Mouse (Mus musculus) frontal cortex, postnatal 14 days (tissue): ENCODE measurements at regions not wholly inside any gene's neighbourhood (a gene's known extent, or its start where the extent isn't known, plus 50 kb on each side); places are given as distances from the start of the nearest gene placed in this dataset.

Source experiments
- DNase-seq, 2 experiments: peaks; one replicate each; pipeline ENCODE4 v3.0.0; 2022; ENCODE audit warnings: low spot score in 2 of 2

DNA sequence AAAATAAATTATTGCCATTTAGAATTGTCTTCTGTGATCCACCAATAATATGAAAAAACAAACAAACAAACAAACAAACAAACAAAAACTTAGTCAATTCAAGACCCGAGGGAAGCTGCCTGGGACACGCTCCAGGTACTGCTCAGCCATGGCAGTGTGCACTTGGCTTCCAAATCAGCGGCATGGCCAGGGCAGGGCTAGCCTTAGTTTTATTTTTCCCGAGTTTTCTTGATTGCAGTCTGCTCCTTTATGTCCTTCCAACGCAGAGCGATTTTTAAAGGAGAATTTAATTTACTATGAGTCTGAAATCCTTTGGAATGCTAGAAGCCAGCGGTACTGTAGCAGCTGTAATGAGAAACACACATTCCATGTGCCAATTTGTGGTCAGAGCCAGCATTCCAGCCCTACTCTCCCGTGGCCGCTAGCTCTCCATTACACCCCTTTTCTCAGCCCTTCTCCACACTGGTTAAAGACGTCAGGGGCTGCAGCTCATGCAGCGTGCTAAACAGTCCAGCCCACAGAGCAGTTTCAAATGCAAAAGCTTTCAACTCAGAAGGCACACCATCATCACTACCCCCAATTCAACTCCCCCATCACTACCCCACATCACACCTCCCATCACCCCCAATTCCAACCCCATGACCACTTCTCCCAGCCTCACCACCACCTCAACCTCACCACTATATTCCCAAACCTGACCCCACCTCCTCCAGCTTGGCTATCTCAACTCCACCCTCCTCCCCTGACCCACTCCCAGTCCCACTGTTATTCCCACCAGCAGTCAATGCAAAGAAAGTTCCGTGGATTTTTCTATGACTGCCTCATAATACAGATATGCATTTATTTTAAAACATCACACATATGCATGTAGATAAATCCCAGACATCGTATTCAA is 187.9 kb upstream of the Gas1 start:
- DNase-seq, result no peak

DNA sequence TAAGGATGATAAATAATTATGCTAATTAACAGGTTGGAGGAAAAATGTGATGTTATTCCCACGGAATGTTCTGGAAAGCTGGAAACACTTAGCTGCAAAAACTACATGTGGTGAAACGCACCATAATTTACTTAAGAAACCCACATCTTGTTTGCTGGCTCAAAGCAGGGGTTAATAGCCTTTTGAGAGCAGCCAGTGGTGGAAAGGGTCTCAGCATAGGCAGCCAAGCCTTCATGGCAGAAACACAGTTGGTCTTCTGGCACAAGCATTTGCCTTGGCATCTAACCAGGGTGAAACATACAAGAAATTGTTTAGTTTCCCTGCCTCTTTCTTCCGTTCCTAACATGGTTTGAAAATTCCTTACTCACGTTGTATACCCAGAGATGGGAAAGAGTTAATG is 192.1 kb upstream of the Gas1 start:
- no peak for DNase-seq

DNA sequence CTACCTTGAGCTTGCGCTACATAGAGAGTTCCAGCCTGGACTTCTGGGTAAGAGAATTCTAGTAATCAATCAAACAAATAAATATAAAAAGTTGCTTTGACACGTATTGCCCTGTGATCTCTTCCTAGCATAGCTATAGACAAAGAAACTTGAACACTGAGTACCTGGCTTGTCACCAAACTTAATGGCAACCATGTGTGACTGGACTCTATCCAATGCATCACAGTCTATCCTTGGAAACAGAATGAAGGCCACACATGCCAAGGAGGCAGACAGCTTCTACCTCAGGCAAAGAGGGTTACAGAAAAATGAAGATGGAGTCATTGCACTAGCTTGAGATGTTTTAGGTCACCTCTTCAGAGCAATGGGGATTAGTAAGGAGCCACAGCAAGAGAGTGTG is 194.5 kb upstream of the Gas1 start:
- DNase-seq, result no peak

DNA sequence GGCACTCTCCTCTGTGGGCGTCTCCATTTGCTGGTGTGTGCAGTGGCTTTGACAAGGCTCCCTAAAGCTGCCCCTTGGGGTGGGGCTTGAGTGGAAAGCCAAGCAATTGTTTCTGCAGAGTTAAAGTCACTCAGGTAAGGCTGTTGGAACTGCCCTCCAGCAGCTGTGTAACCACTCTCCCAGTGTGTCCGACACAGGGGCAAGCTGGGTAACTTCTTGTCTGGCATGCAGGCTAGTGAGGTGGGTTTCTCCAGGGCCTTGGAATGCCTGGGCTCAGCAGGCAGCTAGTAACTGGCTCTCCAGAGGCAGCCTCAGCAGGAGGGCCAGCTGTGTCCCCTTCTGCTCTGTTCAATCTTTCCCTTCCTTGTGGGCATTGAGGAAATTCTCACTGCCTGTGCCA is 199.5 kb upstream of the Gas1 start:
- DNase-seq, result no peak

DNA sequence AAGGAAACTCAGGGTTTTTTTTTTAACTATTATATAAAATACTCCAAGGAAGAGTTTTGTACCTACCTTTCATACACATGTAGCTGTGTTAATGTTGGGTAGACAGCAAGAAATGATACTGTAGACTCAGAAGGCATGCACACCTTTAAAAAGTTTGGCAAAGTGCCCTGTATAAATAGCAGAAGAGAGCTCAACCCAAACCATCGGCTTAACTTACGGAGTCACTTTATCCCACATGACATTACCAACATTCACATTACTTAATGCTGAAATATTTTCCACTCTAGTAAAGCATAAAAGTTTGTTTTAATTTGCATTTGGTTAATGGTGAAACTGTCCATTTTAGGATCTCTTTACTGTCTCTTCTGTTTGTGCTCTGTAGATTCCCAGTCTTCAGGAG is 205.7 kb upstream of the Gas1 start:
- no peak for DNase-seq

DNA sequence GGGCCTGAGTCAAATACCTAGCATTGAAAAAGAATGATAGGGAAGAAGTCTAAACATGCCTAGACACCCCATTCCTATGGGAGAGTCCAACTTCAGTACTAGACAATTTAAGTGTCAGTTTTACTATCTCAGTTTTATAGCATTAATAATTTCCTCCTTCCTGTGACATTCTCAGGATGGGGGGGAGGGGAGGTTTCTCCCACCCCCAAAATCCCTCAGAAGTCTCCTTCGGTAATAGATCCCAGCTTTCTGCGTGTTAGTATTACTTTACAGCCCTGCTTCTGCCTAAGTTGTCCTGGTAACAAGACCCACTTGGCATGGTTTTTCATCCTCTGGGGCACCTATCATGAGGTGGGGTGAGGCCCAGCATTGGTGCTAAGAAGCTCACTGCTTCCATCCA is 202.9 kb upstream of the Dapk1 start:
- DNase-seq, result no peak

DNA sequence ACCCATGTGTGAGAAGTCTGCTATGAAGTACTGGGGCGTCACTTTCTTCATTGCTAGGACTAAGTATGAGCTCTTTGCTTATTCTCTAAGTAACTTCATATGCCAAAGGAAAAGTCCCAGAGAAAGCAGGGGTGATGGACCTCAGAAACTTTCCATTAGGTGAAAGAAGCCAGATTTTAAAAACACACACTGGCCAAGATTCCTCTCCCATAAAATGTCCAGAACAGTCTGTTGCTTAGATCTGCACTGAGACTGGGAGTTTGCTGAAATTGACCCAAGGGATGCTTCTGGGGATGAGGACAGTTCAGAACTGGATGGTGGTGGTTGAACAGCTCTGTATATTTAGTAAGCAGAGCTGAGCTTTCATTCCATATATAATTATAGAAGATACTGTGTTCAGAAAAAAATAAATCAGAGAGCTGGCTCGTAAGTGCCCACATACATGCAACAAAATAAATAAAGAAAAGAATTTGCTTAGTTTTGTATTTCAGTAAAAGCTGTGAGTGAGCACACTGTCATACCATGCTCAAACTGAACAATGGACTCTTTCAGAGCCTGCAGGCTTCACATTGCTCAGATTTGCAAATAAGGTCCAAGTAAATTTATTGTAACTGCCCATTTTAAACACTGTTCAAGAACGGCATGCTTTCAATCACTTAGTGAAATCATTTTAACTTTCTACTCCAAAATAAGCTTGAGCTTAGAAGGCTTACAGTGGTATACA is 200.8 kb upstream of the Dapk1 start:
- no peak for DNase-seq

DNA sequence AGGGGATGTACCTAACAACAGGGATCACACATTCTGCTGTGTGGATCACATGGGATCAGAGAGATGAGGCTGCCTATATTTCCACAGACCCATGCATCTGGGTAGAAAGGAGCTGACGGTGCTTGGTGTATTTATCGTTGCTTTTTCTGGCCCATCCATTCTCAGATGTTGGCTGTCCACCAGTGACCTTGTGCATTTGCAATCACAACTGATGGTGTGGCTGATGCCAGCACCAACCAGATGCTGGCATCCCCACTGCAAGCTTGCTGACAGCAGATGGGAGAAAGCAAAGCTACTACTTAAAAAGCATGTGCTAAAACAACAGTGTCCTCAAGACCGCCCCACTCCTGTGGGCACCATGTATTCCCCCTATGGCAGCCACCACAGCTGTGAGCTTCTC is 198.3 kb upstream of the Dapk1 start:
- no peak for DNase-seq

DNA sequence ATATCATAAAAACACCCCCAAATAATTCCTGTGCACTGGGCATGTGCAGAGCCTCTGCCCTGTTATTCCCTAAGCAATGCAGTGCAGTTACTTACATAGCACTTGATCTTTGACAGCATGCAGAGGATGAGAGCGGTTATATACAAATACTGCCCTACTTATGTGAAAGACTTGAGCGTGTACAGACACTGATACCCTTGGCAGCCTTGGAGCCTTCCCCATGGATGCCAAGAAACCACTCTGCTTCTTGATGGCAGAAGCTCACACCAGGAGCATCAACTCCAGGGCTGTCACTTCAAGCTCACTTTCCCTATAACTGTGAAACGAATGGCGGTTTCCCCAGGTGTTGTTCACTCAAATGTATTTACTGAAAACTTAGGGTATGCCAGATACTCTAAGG is 194.4 kb upstream of the Dapk1 start:
- DNase-seq, result no peak

DNA sequence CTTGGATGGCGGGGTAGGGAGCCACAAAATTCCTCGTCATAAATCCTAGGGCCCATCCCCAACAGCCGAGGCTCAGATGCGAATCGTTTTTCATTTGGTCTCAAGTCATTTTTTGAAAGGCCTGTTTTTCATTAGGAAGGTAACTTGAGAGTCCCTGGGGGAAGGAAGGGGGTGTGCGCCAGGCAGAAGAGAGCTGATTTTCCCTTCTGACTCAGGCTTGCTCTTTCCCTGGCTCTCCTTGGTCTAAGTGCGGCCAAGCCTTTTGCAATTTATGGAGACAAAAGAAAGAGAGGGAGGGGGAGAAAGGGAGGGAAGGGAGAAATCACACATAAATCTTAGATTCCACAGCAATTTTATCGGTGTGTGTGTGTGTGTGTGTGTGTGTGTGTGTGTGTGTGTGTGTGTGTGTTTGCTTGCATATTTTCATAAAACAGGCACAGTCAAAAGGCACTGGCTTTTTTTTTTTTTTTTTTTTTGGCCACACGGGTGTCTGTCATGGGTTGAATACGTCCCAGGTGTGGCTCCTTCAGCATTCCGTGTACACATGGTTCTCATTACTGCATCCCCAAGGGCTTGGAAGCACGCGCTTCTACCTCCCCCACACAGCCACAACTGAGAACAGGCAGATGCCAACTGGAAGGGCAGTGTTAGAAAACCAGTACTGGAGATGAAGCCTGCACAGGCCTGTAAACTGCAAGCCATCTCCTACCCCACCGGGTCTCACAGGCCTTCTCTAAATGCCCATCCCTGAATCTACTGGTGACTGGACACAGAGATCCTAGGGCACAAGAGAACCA is 191.8 kb upstream of the Dapk1 start:
- no peak for DNase-seq

DNA sequence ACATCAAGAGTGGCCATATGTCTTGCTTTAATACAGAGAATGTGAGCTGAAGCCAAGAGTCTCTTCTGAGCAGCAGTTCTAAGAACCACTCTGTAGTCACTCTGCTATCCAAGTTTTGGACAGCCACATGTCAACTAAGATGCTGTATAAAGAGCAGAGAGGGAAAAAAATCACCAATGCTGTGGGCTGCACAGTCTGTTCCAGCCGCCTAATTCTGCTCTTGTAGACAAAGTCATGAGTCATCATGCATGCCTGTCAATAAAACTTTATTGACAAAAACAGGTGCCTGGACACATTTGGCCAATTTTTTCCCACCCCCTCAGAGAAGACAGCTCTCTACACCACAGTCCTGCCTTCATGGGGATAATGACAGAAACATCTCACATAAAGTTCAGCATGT is 185.7 kb upstream of the Dapk1 start:
- no peak for DNase-seq

DNA sequence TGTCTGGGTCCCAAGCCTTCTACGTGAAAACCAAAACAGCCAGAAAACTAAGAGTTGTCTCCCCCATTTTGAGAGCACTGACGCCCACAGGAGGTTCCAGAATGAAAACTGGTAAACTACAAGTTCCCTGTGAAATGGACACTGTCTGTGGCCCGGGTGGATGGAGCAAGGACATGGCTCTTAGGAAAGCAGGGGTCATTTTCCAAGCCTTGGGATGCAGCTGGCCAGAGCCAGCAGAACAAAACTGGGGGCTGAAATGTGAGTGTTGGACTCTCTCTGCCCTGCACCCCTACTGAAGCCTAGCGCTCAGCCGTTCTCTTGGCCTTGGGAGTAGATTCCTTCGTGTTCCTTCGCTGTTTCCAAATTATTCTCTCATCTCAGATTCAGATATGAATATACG is 184.7 kb upstream of the Dapk1 start:
- no peak for DNase-seq

DNA sequence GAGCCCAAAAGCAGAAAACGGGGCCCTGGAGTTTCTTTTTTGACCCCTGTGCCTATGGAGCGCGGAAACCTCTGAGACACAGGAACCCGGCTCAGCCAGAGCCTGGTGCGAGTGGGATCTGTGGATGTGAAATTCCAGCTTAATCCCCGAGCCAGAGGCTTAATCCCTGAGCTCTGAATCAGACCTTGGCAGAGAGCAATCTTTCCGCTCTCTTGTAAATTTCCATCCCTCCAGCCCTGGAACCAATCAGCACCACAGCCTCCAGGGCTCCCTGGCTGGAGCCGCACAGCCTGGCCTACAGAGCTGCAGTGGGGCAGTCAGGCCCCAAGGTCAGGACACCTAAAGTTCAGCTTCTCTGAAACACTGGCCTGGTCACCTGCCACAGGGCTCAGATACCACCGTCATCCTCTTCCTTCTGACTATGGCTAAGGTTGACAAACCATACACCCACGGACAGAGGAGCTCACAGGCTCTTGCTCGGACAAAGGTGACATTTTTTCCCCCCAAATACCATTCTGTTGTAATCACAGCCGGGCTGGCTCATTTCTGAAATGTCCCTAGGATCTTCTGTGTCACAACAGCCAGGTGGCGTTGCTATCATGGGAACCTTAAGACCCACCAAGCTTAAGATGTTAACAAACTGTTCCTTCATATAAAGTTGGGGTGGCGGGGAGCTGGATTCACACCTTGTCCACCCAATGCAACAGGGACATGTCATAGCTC is 184.2 kb upstream of the Dapk1 start:
- DNase-seq, result no peak

DNA sequence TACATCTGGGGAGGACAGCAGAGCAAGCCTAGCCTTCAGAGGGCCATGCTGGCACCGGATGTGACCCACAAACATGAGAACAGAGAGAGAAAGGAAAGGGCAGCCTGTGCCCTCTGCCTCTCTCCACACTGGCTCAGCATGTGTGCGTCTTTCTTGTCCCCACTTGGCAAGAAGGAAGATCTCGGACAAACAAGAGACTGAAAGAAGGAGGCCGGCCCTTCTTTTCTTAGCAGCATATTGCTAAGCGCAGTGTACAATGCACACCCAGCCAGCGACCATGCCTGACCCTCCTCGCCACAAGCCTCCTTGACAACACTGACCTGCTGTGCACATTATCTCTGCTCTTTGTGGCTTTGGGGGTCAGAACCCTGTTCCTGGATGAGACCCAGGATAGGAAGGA is 181.4 kb upstream of the Dapk1 start:
- no peak for DNase-seq

DNA sequence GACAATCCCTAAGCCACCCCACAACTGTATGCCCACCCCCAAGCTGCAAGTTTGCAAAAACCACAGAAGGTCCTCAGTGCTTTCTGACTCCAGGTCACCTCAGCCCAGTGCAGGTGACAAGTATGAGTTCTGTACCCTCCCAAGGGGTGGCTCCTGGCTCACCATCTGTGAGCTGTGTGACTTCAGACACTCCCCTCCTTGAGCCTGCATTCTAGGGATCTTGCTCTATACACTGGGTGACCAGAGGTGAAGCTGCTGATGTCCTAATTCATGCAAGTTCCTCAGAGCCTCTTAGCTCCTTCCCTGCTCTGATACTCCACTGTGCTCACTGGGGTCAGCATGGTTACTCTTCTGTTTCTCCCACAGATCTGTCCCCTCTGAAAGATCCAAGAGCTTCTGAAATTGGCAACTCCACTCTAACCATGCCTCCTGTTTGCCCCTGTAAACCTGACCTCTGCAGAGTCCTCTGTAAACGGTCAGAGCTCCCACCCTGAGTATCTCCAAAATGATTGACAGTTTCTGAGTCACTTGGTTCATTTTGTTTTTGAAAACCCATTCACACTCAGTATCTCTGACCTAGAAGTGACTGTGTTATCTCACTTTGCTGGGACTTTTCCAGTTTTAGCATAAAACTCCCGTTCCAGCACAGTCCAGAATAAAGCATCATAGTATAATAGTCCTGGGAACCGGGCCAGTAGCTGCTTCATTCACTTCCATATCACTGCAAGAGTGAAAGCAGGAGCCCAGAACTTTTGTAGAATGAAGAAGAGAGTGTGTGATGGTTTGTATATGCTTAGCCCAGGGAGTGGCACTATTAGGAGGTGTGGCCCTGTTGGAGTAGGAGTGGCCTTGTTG is 180.7 kb upstream of the Dapk1 start:
- no peak for DNase-seq

DNA sequence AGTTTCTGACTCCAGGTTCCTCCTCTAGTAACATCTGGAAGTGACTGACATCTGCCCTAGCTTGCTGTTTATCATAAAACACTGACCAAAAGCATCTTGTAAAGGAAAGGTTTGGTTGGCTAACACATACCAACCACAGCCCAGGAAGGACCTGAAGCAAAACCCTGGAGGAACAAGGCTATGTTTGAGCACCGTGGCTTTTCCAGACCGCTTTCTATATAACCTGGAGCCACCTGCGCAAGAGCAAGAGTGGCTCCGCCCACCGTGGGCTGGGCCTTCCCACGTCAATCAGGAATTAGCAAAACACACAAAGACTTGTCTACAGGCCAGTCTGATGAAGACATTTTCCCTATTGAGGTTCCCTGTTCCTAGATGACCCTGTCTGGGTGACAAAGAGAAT is 177.5 kb upstream of the Dapk1 start:
- DNase-seq, result no peak

DNA sequence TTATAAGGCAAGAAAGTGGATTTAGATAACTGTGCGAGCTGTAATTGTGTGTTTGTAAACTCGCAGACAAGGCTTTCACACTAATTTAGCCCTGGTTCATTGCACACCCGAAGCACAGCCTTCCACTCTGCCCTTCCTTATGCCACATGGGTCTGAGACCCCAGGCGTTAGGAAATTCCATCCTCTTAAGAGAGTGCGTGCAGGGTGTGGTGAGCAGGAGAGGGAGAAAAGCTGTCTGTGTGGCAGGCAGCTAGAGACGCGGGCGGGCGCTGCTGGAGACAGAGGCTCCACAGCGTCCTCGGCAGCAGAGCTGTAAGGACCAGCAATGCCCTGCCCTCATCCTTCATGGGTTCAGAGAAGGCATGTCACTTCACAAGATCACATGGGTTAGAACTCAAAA is 176.6 kb upstream of the Dapk1 start:
- no peak for DNase-seq

DNA sequence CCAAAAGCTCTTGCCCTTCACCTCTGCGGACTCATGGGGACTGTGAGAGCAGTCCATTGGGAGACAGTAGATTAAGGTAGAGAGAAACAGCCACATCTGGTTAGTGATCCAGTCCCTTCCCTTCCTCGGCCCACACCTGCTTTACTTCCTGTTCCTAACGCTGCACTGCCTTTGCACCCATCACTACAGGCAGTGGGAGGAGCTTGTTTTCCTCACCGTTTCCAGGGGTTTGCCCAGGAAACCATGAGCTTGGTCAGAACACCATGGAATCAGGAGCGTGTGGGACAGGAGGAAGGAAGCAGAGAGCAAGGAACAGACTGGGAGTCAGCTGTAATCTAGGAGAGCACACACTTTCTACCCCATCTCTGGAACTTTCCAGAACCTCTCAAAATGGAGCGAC is 176.2 kb upstream of the Dapk1 start:
- no peak for DNase-seq

DNA sequence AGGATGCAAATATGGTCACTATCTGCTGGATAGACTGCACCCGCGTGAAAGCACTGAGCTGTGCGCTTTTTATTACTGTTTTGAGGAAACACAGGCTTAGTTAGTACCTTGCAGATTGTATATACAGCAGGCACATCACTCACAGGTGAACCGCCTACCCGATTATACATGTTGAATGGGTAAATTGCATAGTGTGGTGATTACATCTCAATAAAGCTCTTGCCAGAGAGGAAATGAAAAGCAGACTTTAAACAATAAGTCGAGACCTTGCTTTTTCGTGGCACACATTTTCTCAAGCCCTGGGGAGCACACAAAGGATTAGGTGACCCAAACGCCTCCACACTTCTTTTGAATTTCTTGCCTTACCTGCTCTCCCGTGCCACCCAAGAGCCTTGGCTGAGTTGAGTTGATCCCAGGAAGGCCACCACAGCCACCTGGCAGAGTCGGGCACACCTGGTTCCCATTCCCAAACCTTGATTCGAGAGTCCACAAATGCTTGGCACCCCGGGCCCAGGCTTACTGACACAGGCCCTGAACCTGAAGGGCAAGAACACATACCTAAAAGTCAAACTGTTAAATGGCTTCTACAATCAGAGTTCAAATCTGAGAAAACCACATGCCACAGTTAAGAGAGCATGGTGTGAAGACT is 175.4 kb upstream of the Dapk1 start:
- DNase-seq, result no peak

DNA sequence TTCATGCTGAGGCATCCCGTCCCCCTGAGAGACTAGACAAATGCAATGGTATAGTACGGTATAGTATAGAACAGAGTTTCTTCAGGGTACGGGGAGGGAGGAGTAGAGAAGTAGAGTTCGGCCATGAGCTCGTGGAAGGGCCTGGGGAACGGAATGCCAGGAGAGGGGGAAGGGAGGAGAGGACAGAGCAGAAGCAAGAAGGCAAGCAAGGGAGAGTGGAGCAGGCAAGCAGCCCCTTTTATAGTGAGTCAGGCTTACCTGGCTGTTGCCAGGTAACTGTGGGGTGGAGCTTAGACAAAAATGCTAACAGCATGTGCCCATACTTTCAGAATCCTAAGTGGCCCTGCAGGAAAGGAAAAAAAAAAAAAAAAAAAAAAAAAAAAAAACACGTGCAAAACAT is 174.7 kb upstream of the Dapk1 start:
- no peak for DNase-seq
